Mouse (Mus musculus): ENCODE measurements around the gene E2f8. TPM values are rescaled to one million over a fixed set of nuclear protein-coding genes. Genes with fewer than 3 reads are reported as not detected.

E2f8 gene
- polyA plus RNA-seq, 1 experiment from 2014 or later: 22.0 TPM

DNA sequence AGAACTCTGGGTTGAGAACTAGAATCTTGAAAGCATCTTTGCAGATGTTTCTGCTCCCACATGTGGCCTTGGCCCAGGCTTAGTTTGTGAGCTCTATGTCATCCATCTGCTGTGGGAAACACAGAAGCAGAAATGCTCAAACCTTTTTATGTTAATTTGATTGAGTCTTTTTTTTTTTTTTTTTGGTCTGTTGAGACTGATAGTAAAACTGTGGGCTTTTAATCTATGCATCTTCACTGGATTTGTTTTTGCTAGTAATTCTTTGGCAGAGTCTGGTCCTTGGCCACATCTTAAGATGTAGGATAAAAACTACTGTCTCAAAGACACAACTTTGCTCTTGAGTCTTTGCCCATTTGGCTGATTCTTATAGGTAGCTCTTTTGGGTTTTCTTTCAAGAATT lies 29.8 kb upstream of the E2f8 start:
- Histone ChIP-seq H3K9ac (ENCODE audit: low read length) (no peak overlapping the region), H3K27me3 (ENCODE audit: control insufficient read depth, insufficient read depth, low read depth, low read length) (no peaks in the 10 kb centered on the region), H3K9me3 (ENCODE audit: control insufficient read depth, low read length) (no peaks in the 10 kb centered on the region), H3K4me1 (replicated peaks; ENCODE audit: control insufficient read depth, insufficient read depth, low read length) (peaks cover 7% of the 10 kb centered on the region; the same call in 1 of the 2 replicates), H3K36me3 (ENCODE audit: control insufficient read depth, insufficient read depth, low read length) (no peaks in the 10 kb centered on the region), H3K4me3 (ENCODE audit: low read length) (no peak overlapping the region), H3K4me2 (ENCODE audit: low read depth, low read length) (no peak overlapping the region), H3K27ac (ENCODE audit: low read length) (no peak overlapping the region)
- ATAC-seq (ENCODE audit: low read depth): no peak

DNA sequence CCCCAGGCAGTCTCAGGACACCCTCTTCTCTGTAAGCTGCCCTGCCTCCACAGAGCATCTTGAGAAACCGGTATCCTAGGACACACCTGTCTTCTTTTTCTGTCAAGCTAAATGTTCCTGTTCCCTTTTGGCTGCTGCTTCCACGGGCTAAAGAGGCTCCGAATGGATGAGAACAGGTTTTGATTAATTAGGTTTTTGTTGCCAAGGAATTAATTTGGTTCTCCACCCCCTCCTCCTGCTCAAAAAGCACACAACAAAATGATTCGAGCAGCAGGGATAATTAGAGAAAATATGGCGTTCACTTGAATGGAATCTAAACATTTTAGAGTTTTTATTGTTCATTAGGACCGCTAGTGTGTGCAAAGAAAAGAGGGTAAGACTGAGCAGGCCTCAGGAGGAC lies 28.9 kb upstream of the E2f8 start:
- Histone ChIP-seq H3K9me3 (ENCODE audit: control insufficient read depth, low read length) (no peaks in the 10 kb centered on the region), H3K4me2 (ENCODE audit: low read depth, low read length) (no peak overlapping the region), H3K27ac (ENCODE audit: low read length) (no peak overlapping the region), H3K4me1 (replicated peaks; ENCODE audit: control insufficient read depth, insufficient read depth, low read length) (peaks cover 7% of the 10 kb centered on the region; the same call in 1 of the 2 replicates), H3K4me3 (ENCODE audit: low read length) (no peak overlapping the region), H3K36me3 (ENCODE audit: control insufficient read depth, insufficient read depth, low read length) (no peaks in the 10 kb centered on the region), H3K9ac (ENCODE audit: low read length) (no peak overlapping the region), H3K27me3 (ENCODE audit: control insufficient read depth, insufficient read depth, low read depth, low read length) (no peaks in the 10 kb centered on the region)
- WGBS: 69% methylated on average over 6 of the region's 6 CpGs
- no peak for ATAC-seq (ENCODE audit: low read depth)

DNA sequence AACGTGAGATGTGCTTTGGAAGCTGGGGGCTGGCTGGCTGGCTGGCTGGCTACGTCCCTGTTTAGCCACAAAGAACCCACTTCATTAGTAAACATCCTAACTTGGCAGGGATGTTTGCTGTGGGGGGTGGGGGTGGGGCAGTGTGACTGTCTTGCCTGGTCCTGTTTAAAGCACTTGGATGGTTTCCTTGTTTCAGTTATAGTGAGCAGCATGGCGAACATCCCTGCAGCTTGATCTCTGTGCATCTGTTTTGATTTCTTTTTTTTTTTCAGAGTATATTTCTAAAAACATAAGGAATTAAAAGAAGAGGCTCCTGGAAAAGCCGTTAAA lies 27.9 kb upstream of the E2f8 start:
- H3K9me3 ChIP-seq (ENCODE audit: control insufficient read depth, low read length): no peaks in the 10 kb centered on the region
- no peak; the same call in 1 of the 2 replicates for ATAC-seq (ENCODE audit: low read depth)
- H3K27ac ChIP-seq (ENCODE audit: low read length): peak overlapping the region; percentile 34; the same call in 1 of the 2 replicates
- H3K4me3 ChIP-seq (ENCODE audit: low read length): no peak overlapping the region
- H3K9ac ChIP-seq (ENCODE audit: low read length): no peak overlapping the region
- peaks cover 7% of the 10 kb centered on the region; the same call in 1 of the 2 replicates for H3K4me1 ChIP-seq (replicated peaks; ENCODE audit: control insufficient read depth, insufficient read depth, low read length)
- 33% methylated on average over 4 of the region's 4 CpGs for WGBS
- H3K4me2 ChIP-seq (ENCODE audit: low read depth, low read length): peak overlapping the region; percentile 19; the same call in 1 of the 2 replicates
- no peaks in the 10 kb centered on the region for H3K27me3 ChIP-seq (ENCODE audit: control insufficient read depth, insufficient read depth, low read depth, low read length)
- no peaks in the 10 kb centered on the region for H3K36me3 ChIP-seq (ENCODE audit: control insufficient read depth, insufficient read depth, low read length)

DNA sequence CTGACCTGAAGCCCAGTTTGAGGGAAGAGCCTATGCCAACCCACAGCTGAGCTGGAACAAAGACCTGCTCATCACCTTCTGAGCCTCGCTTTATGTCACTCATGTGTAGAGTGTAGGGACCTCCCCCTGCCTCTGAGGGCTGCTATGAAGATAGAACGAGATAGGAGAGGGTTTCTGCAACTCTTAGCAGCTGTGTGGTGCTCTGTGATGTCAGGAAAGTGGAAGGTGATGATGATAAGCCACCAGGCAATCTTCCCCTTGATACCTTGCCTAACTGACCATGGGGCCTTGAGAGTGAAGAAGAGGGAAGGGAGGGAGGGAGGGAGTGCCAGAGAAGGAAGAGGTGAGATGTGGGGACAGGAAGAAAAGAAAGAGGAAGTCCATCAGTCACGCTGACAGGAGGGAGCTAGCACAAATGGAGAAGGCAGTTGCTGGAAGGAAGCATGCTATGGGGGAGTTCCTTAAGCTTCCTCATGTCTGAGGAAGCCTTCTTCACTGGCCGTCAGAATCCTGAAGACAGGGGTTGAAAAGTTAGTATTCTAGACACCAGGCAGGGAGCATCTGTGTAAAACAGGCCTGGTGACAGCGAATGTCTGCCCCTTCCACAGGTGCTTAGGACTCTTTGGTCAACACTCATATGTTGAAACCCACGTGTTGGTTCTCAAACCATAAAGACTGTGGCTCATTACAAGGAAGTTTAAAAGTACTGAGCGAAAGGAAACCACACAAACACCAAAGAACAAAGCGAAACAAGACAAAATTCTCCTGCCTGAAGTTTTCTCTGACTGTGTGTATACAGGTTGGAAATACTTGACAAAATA lies 27.3 kb upstream of the E2f8 start, which contains the start of gene Nav2:
Gene Nav2, plus strand, starts transcription at position 196 of the 821 bp plus-strand sequence.
- no peak within 1 kb of the TSS for H3K4me3 ChIP-seq (ENCODE audit: low read length)
- H3K36me3 ChIP-seq (ENCODE audit: control insufficient read depth, insufficient read depth, low read length): no peaks in the 10 kb centered on the region
- ATAC-seq (ENCODE audit: low read depth): peak; percentile 41; the same call in 1 of the 2 replicates
- no peak within 1 kb of the TSS for H3K9ac ChIP-seq (ENCODE audit: low read length)
- H3K4me1 ChIP-seq (replicated peaks; ENCODE audit: control insufficient read depth, insufficient read depth, low read length): peaks cover 7% of the 10 kb centered on the region; the same call in 1 of the 2 replicates
- 45% methylated on average over 8 of the region's 8 CpGs for WGBS
- H3K27ac ChIP-seq (ENCODE audit: low read length): peak within 1 kb of the TSS; percentile 34; the same call in 1 of the 2 replicates
- no peaks in the 10 kb centered on the region for H3K27me3 ChIP-seq (ENCODE audit: control insufficient read depth, insufficient read depth, low read depth, low read length)
- no peaks in the 10 kb centered on the region for H3K9me3 ChIP-seq (ENCODE audit: control insufficient read depth, low read length)
- peak within 1 kb of the TSS; percentile 19; the same call in 1 of the 2 replicates for H3K4me2 ChIP-seq (ENCODE audit: low read depth, low read length)

DNA sequence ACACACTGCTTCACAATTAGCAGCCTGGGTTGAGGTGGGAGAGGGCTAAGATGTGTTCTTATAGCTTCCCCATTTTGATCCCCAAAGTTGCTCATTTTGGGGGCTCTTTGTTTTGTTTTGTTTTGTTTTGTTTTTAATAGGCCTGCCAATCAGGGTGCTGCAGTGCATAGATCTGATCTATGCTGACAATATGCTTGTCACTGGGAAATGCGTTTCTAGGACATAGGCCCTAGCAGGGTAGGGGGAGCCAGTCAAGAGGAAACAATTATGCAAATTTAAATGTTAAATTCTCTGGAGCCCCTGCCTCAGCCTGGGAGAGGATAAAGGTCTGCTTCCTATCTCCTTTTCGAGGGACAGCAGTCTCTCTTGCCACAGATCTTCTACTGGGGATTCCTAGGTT lies 21.1 kb upstream of the E2f8 start:
- no peak overlapping the region for H3K4me2 ChIP-seq (ENCODE audit: low read depth, low read length)
- H3K9me3 ChIP-seq (ENCODE audit: control insufficient read depth, low read length): no peaks in the 10 kb centered on the region
- H3K27ac ChIP-seq (ENCODE audit: low read length): no peak overlapping the region
- WGBS: 36% methylated on average over 2 of the region's 2 CpGs
- H3K9ac ChIP-seq (ENCODE audit: low read length): no peak overlapping the region
- no peak overlapping the region for H3K4me3 ChIP-seq (ENCODE audit: low read length)
- no peaks in the 10 kb centered on the region for H3K36me3 ChIP-seq (ENCODE audit: control insufficient read depth, insufficient read depth, low read length)
- no peaks in the 10 kb centered on the region for H3K27me3 ChIP-seq (ENCODE audit: control insufficient read depth, insufficient read depth, low read depth, low read length)
- no peak for ATAC-seq (ENCODE audit: low read depth)
- peaks cover 7% of the 10 kb centered on the region; the same call in 1 of the 2 replicates for H3K4me1 ChIP-seq (replicated peaks; ENCODE audit: control insufficient read depth, insufficient read depth, low read length)

DNA sequence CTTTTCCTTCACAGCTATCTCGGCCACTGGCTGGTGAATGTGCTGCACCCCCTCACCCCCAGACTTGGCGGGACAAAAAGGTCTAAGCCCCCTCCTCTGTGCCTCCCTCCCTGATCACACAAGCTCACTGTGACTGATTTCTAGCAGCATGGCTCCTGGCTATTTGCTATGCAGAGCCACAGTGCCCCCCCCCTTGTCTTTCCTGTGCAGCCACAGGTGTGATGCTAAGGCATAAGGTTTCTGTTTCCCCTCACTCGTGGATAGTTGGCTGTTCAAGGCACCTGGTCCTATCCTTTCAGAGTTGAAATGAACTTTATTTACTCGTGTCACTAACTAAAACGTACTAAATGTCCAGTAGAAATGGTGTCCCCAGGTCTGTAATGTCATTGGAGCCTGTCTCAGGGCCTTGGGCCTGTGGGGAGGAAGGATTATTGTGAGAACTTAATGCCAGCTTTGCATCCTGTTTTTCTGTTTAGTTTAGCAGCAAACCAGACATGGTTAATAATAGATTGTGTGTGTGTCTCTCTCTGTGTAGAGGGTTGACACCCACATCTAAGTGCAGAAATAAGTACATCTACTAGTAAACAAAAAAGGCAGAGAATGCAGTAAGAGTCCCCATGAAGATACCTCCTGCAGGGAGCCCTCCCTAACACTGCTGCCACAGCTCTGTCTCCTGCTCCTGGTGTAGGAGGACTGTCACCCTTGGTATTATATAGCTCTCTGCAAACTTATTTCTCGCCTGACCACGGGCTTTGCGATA lies 19.2 kb upstream of the E2f8 start:
- Histone ChIP-seq H3K36me3 (ENCODE audit: control insufficient read depth, insufficient read depth, low read length) (no peaks in the 10 kb centered on the region), H3K4me3 (ENCODE audit: low read length) (no peak overlapping the region), H3K27ac (ENCODE audit: low read length) (peak overlapping the region; percentile 22; the same call in 1 of the 2 replicates), H3K4me1 (replicated peaks; ENCODE audit: control insufficient read depth, insufficient read depth, low read length) (peaks cover 10% of the 10 kb centered on the region; the same call in 1 of the 2 replicates), H3K27me3 (ENCODE audit: control insufficient read depth, insufficient read depth, low read depth, low read length) (no peaks in the 10 kb centered on the region), H3K9ac (ENCODE audit: low read length) (no peak overlapping the region), H3K4me2 (ENCODE audit: low read depth, low read length) (no peak overlapping the region), H3K9me3 (ENCODE audit: control insufficient read depth, low read length) (no peaks in the 10 kb centered on the region)
- WGBS: 61% methylated on average over 8 of the region's 8 CpGs
- no peak for ATAC-seq (ENCODE audit: low read depth)

DNA sequence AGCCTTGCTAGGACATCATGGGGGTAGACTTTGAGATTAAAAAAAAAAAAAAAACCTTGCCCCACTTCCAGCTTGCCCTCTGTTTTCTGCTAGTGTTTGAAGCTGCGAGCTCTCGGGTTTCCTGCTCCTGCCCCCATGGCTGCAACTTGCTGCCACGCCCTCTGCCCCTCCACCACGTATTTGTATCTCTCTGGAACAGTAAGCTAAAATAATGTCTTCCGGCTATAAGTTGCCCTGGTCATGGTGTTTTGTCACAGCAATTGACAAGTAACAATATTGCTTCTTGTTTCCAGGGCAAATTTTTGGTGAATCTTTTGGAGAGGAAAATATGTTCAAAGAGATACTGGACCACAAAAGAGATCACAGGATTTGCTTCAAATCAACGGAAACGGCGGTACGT lies 17.0 kb upstream of the E2f8 start:
- Histone ChIP-seq H3K4me2 (ENCODE audit: low read depth, low read length) (no peak overlapping the region), H3K36me3 (ENCODE audit: control insufficient read depth, insufficient read depth, low read length) (no peaks in the 10 kb centered on the region), H3K9me3 (ENCODE audit: control insufficient read depth, low read length) (no peaks in the 10 kb centered on the region), H3K27me3 (ENCODE audit: control insufficient read depth, insufficient read depth, low read depth, low read length) (no peaks in the 10 kb centered on the region), H3K27ac (ENCODE audit: low read length) (0 out of 2 replicates have a peak overlapping the region, but pooled peaks have one; percentile 10), H3K4me1 (replicated peaks; ENCODE audit: control insufficient read depth, insufficient read depth, low read length) (peaks cover 15% of the 10 kb centered on the region), H3K9ac (ENCODE audit: low read length) (no peak overlapping the region), H3K4me3 (ENCODE audit: low read length) (no peak overlapping the region)
- ATAC-seq (ENCODE audit: low read depth): no peak
- 46% methylated on average over 9 of the region's 9 CpGs for WGBS

DNA sequence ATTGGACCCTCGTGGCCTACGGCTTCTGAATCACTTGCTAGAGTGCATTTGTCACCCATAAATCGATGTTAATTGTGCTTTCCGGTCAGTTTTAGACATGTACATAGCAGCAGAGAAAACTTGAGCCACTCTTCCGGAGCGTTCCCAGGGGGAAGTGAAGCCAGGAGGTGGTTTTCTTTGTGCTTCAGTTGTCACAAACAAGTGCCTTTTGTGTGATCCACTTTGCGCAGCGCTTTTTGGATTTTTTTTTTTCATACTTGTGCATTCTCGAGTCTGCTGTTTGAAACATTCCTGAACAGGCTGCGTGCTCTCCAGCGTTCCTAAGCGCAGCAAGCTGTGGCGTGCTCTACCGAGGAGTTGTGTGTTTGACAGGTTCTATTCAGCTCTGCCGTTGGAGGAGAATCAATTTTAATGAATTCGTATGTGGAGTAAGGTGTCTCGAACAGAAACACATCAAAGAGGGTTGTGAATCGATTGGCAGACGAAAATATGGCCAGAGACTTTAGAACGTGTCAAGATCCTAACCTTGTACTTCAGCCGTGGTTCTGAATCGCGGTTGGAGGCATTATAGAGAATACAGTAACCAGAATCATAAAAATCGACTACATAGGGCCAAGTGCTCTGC lies 16.3 kb upstream of the E2f8 start:
- Histone ChIP-seq H3K4me2 (ENCODE audit: low read depth, low read length) (no peak overlapping the region), H3K4me1 (replicated peaks; ENCODE audit: control insufficient read depth, insufficient read depth, low read length) (peaks cover 15% of the 10 kb centered on the region), H3K27me3 (ENCODE audit: control insufficient read depth, insufficient read depth, low read depth, low read length) (no peaks in the 10 kb centered on the region), H3K4me3 (ENCODE audit: low read length) (no peak overlapping the region), H3K9me3 (ENCODE audit: control insufficient read depth, low read length) (no peaks in the 10 kb centered on the region), H3K36me3 (ENCODE audit: control insufficient read depth, insufficient read depth, low read length) (no peaks in the 10 kb centered on the region), H3K27ac (ENCODE audit: low read length) (peak overlapping the region; percentile 2; the same call in 1 of the 2 replicates), H3K9ac (ENCODE audit: low read length) (no peak overlapping the region)
- ATAC-seq (ENCODE audit: low read depth): no peak
- WGBS: 47% methylated on average over 24 of the region's 24 CpGs

DNA sequence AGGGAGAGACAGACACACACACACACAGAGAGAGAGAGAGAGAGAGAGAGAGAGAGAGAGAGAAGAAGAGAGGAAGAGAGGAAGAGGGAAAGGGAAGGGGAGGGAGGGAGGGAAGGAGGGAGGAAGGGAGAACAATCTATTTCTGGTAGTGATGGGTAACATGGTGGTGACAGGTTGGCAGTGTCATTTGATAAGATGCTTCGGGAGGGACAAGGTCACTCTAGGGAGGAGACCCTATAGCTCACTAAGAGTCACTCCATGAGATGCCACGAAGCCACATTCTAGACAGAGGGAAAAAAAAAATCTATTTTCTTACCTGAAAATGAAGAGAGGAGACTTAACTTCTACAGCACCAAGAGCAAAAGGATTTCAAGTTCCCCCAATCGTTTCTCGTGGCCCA lies 14.7 kb upstream of the E2f8 start:
- whole genome bisulfite sequencing: 58% methylated on average over 4 of the region's 4 CpGs
- H3K4me3 ChIP-seq (ENCODE audit: low read length): no peak overlapping the region
- H3K4me2 ChIP-seq (ENCODE audit: low read depth, low read length): no peak overlapping the region
- no peaks in the 10 kb centered on the region for H3K9me3 ChIP-seq (ENCODE audit: control insufficient read depth, low read length)
- H3K27ac ChIP-seq (ENCODE audit: low read length): no peak overlapping the region
- no peaks in the 10 kb centered on the region for H3K36me3 ChIP-seq (ENCODE audit: control insufficient read depth, insufficient read depth, low read length)
- H3K27me3 ChIP-seq (ENCODE audit: control insufficient read depth, insufficient read depth, low read depth, low read length): no peaks in the 10 kb centered on the region
- peaks cover 15% of the 10 kb centered on the region for H3K4me1 ChIP-seq (replicated peaks; ENCODE audit: control insufficient read depth, insufficient read depth, low read length)
- no peak overlapping the region for H3K9ac ChIP-seq (ENCODE audit: low read length)
- no peak for ATAC-seq (ENCODE audit: low read depth)
